Mouse (Mus musculus) stomach, embryonic 14.5 days (tissue): ENCODE data around the gene Wbp4. TPM values are rescaled to one million over a fixed set of nuclear protein-coding genes. Genes with fewer than 3 reads are reported as not detected.
"Not testable (repeated sequence)": the region's sequence is repeated elsewhere in the genome, so short reads cannot be mapped to it uniquely, and the experiment has no call there.

Experiments used
- ATAC-seq: fragments of 200-750 bp; cut with Nextera tagmentation; 2 replicates; pipeline ENCODE4 v1.8.0; 2017; ENCODE audit warnings: low read depth, moderate TSS enrichment; ENCODE audit not compliant: insufficient number of reproducible peaks, insufficient read depth, low FRiP score
- H3K27ac ChIP-seq: fragments of 300-500 bp; sonication (generic); 2 replicates; pipeline ENCODE4 v1.5.1; 2014; ENCODE audit warnings: mild to moderate bottlenecking, low read length, moderate library complexity, mixed read lengths
- H3K27me3 ChIP-seq: fragments of 300-500 bp; sonication (generic); 2 replicates; pipeline ENCODE4 v1.6.1; 2014; ENCODE audit warnings: low read length, control low read depth, mixed read lengths; ENCODE audit not compliant: control insufficient read depth, insufficient read depth
- H3K36me3 ChIP-seq: fragments of 300-500 bp; sonication (generic); 2 replicates; pipeline ENCODE4 v1.6.1; 2014; ENCODE audit warnings: mild to moderate bottlenecking, control low read depth, low read length, moderate library complexity, mixed read lengths; ENCODE audit not compliant: control insufficient read depth, insufficient read depth
- H3K4me1 ChIP-seq: fragments of 300-500 bp; sonication (generic); 2 replicates; pipeline ENCODE4 v1.6.1; 2014; ENCODE audit warnings: low read length, control low read depth, mixed read lengths; ENCODE audit not compliant: control insufficient read depth, insufficient read depth
- H3K4me2 ChIP-seq: fragments of 300-500 bp; sonication (generic); replicated peaks from 2 replicates; pipeline ENCODE4 v1.6.1; 2014; ENCODE audit warnings: low read depth, low read length, control low read depth
- H3K4me3 ChIP-seq: fragments of 300-500 bp; sonication (generic); 2 replicates; pipeline ENCODE4 v1.5.1; 2014; ENCODE audit warnings: low read depth, low read length, control low read depth
- H3K9ac ChIP-seq: fragments of 300-500 bp; sonication (generic); replicated peaks from 2 replicates; pipeline ENCODE4 v1.6.1; 2014; ENCODE audit warnings: low read depth, mild to moderate bottlenecking, control low read depth, low read length, moderate library complexity, mixed read lengths
- H3K9me3 ChIP-seq: fragments of 300-500 bp; sonication (generic); 2 replicates; pipeline ENCODE4 v1.6.1; 2016; ENCODE audit warnings: low read depth, low read length, control low read depth; ENCODE audit not compliant: control insufficient read depth
- WGBS: fragments of 180-500 bp; shearing (Covaris S2); extraction: QIAGEN DNeasy Blood & Tissue Kit; methylation state at CpG from one replicate; pipeline ENCODE4 v1.1.7; 2014; 5-methylcytosine and 5-hydroxymethylcytosine counted together
- polyA plus RNA-seq: library from polyadenylated mRNA; unstranded; fragments of >200 nt; fragmentation: Nextera tagmentation; extraction: Ambion mirVana; gene quantifications from 2 replicates; pipeline ENCODE4 v1.2.1, GENCODE M21; 2014

The Wbp4 gene
- polyA plus RNA-seq, 1 experiment from 2014 or later: 50.3 TPM

GRCm38 (mm10) chr14:79460401-79460800 is 20.9 kb downstream of the Wbp4 start:
- no peaks in the 10 kb centered on the region for H3K9me3 ChIP-seq
- no peaks in the 10 kb centered on the region for H3K27me3 ChIP-seq
- no peak overlapping the region for H3K4me2 ChIP-seq
- no peak overlapping the region for H3K27ac ChIP-seq
- H3K4me3 ChIP-seq: no peak overlapping the region
- H3K9ac ChIP-seq: no peak overlapping the region
- H3K4me1 ChIP-seq: no peaks in the 10 kb centered on the region
- WGBS: 93% methylated on average over 1 of the region's 1 CpGs
- H3K36me3 ChIP-seq: peaks cover 26% of the 10 kb centered on the region
- ATAC-seq: no peak

GRCm38 (mm10) chr14:79452591-79452934 is 28.8 kb downstream of the Wbp4 start:
- not testable (repeated sequence) for H3K9ac ChIP-seq, H3K4me3 ChIP-seq, H3K27ac ChIP-seq, H3K27me3 ChIP-seq, H3K4me2 ChIP-seq, H3K9me3 ChIP-seq, H3K36me3 ChIP-seq, H3K4me1 ChIP-seq, ATAC-seq
- WGBS: 93% methylated on average over 6 of the region's 10 CpGs

GRCm38 (mm10) chr14:79451681-79452590 is 29.4 kb downstream of the Wbp4 start, which contains the start of gene Kbtbd6:
Gene Kbtbd6 (plus strand): TSS chr14:79451835.
- H3K9me3 ChIP-seq, H3K36me3 ChIP-seq, H3K27me3 ChIP-seq, H3K4me1 ChIP-seq, H3K27ac ChIP-seq: not testable (repeated sequence)
- H3K9ac ChIP-seq: 0 out of 2 replicates have a peak within 1 kb of the TSS, but pooled peaks have one; percentile 22
- peak within 1 kb of the TSS; percentile 41 for H3K4me3 ChIP-seq
- WGBS: 5% methylated on average over 35 of the region's 89 CpGs
- H3K4me2 ChIP-seq: peak within 1 kb of the TSS; percentile 54
- ATAC-seq: peak; percentile 92

GRCm38 (mm10) chr14:79445055-79445620 is 36.2 kb downstream of the Wbp4 start:
- Histone ChIP-seq H3K4me3 (no peak overlapping the region), H3K27ac (no peak overlapping the region), H3K36me3 (no peaks in the 10 kb centered on the region), H3K9me3 (no peaks in the 10 kb centered on the region), H3K9ac (no peak overlapping the region), H3K27me3 (no peaks in the 10 kb centered on the region), H3K4me1 (no peaks in the 10 kb centered on the region), H3K4me2 (no peak overlapping the region)
- whole genome bisulfite sequencing: 69% methylated on average over 16 of the region's 16 CpGs
- no peak for ATAC-seq

- H3K4me3 ChIP-seq: no peak overlapping the region
- H3K9me3 ChIP-seq: no peaks in the 10 kb centered on the region
- ATAC-seq: no peak
- 77% methylated on average over 9 of the region's 9 CpGs for WGBS
- H3K36me3 ChIP-seq: no peaks in the 10 kb centered on the region
- no peak overlapping the region for H3K4me2 ChIP-seq
- H3K27me3 ChIP-seq: no peaks in the 10 kb centered on the region
- H3K9ac ChIP-seq: no peak overlapping the region
- no peaks in the 10 kb centered on the region for H3K4me1 ChIP-seq
- H3K27ac ChIP-seq: no peak overlapping the region
Measured at GRCm38 (mm10) chr14:79444601-79445000, 36.7 kb downstream of the Wbp4 start.

- no peak for ATAC-seq
- Histone ChIP-seq H3K27ac (no peak overlapping the region), H3K4me3 (no peak overlapping the region), H3K36me3 (no peaks in the 10 kb centered on the region), H3K9me3 (no peaks in the 10 kb centered on the region), H3K9ac (no peak overlapping the region), H3K4me2 (no peak overlapping the region), H3K27me3 (no peaks in the 10 kb centered on the region), H3K4me1 (no peaks in the 10 kb centered on the region)
- WGBS: 85% methylated on average over 5 of the region's 5 CpGs
Measured at GRCm38 (mm10) chr14:79441441-79441840, 39.9 kb downstream of the Wbp4 start.

- no peaks in the 10 kb centered on the region for H3K36me3 ChIP-seq
- H3K4me3 ChIP-seq: no peak overlapping the region
- ATAC-seq: no peak
- H3K9me3 ChIP-seq: no peaks in the 10 kb centered on the region
- no peak overlapping the region for H3K4me2 ChIP-seq
- H3K27ac ChIP-seq: no peak overlapping the region
- 87% methylated on average over 2 of the region's 2 CpGs for WGBS
- no peaks in the 10 kb centered on the region for H3K4me1 ChIP-seq
- H3K27me3 ChIP-seq: no peaks in the 10 kb centered on the region
- H3K9ac ChIP-seq: no peak overlapping the region
Measured at GRCm38 (mm10) chr14:79440655-79441054, 40.7 kb downstream of the Wbp4 start.

- H3K27ac ChIP-seq: no peak overlapping the region
- no peaks in the 10 kb centered on the region for H3K4me1 ChIP-seq
- no peaks in the 10 kb centered on the region for H3K9me3 ChIP-seq
- 70% methylated on average over 1 of the region's 1 CpGs for WGBS
- no peak overlapping the region for H3K4me2 ChIP-seq
- no peak overlapping the region for H3K9ac ChIP-seq
- no peaks in the 10 kb centered on the region for H3K36me3 ChIP-seq
- no peak for ATAC-seq
- H3K27me3 ChIP-seq: no peaks in the 10 kb centered on the region
- H3K4me3 ChIP-seq: no peak overlapping the region
Measured at GRCm38 (mm10) chr14:79434068-79434467, 47.3 kb downstream of the Wbp4 start.
